Mouse (Mus musculus) cerebellum, adult 11-12 months (tissue): ENCODE measurements around the gene Klhdc8a.
"Not testable (repeated sequence)": the region's sequence is repeated elsewhere in the genome, so short reads cannot be mapped to it uniquely, and the experiment has no call there.

Experiments used
- DNase-seq: peaks from one replicate; pipeline ENCODE4 v3.0.0; 2022

Gene Klhdc8a

DNA sequence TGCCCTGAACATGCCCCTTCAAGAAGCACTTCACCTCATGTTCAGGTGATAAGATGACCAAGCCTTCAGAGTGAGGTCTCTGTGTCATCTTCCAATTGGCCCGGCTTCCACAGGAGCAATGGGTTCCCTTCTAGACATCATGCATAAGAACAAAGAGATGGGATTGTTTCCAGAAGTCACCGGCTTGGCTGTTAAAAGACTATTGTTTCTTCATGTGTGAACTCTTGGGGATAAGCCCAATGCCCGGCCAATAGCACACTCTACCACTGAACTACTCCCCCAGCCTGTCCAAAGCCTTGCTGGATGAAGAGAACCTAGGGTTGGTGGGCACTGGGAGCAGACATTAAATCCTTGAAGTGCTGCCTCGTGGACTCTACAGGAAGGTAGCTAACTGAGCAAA lies 47.1 kb downstream of the Klhdc8a start:
- DNase-seq: no peak

DNA sequence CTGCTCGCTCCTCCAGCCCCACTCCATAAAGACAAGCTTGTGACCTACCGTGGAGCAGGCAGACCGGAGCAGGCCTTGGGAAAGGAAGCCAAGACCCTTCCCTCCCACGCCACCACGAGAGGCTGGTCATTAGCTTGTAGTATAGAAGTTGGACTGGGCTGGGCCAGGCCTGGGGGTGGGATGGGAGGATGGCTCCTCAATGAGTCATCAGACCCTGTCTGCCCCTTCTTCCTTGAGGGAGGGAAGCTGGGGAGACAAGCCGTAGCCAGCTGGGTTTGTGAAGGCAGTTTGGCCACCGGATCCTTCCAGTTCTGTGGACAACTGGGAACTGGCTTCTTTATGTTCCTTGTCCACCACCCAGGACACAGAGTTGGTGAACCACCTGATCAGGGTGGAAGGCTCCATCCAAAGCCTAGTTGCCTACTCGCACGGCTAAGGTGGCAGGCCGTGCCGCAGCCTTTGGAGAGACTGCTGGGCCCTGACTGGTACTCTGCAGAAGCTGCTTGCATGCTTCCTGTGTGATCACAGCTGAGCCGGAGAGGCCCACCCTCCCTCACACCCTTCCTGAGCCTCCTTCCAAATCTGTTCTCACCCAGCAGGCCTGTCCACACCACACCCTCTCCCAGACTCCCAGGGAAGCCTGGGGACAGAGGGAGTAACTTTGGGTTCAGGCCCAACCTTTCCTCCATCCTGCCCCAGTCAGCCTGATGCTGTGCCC lies 47.9 kb downstream of the Klhdc8a start:
- DNase-seq: no peak

GRCm38 (mm10) chr1:132346951-132347350 lies 48.5 kb downstream of the Klhdc8a start:
- no peak for DNase-seq

- no peak for DNase-seq
These were observed 50.0 kb downstream of the Klhdc8a start for GRCm38 (mm10) chr1:132348401-132348800.

GRCm38 (mm10) chr1:132349049-132349448 lies 50.6 kb downstream of the Klhdc8a start:
- not testable (repeated sequence) for DNase-seq

DNA sequence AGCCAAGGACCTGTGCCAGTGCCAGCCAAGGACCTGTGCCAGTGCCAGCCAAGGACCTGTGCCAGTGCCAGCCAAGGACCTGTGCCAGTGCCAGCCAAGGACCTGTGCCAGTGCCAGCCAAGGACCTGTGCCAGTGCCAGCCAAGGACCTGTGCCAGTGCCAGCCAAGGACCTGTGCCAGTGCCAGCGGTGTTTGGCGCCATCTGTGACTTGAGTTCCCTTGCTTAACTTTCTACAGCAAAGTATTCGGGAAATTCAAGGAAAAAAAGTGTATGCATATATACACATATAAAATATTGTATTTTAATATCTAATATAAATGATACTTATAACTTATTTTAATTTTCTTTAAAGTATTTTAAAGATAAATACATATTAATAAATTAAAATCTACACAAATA lies 51.2 kb downstream of the Klhdc8a start:
- not testable (repeated sequence) for DNase-seq

GRCm38 (mm10) chr1:132351058-132351457 lies 52.6 kb downstream of the Klhdc8a start:
- no peak for DNase-seq

GRCm38 (mm10) chr1:132353389-132353788 lies 55.0 kb downstream of the Klhdc8a start:
- DNase-seq: no peak

DNA sequence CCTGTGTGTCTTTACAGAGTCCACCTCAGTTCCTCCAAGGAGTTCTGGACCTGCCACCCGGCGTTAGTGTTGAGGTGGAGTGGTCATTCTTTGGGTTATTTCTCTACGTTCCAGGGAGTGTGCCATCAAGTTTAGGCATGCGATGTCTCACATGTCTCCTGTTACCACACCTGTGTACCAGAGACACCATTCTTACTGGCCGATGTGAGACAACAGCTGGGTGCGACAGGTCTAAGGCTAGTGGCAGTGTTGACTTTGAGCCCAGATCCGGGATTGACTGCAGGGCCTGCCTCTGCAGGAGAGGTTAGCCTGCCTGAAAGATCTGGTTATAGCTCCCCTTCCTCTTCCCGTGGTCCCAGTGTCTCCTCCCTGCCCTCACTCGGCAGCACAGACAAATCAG lies 55.8 kb downstream of the Klhdc8a start:
- peak; percentile 19 for DNase-seq

GRCm38 (mm10) chr1:132355162-132355601 lies 56.8 kb downstream of the Klhdc8a start:
- DNase-seq: peak; percentile 36

GRCm38 (mm10) chr1:132355841-132356242 lies 57.4 kb downstream of the Klhdc8a start:
- DNase-seq: peak; percentile 81

GRCm38 (mm10) chr1:132356841-132357240 lies 58.4 kb downstream of the Klhdc8a start:
- peak; percentile 35 for DNase-seq
